Mouse (Mus musculus) kidney, adult 2 months (tissue): ENCODE measurements at regions not wholly inside any gene's neighbourhood (a gene's known extent, or its start where the extent isn't known, plus 50 kb on each side); places are given as distances from the start of the nearest gene placed in this dataset.
A peak's percentile ranks its signal among the peaks of the same experiment; 100 is the strongest.

Experiments
- CTCF ChIP-seq: fragments of 200-500 bp; conservative IDR thresholded peaks from 2 replicates; pipeline ENCODE4 v1.5.1; 2011; ENCODE audit warnings: low read depth, mild to moderate bottlenecking, control low read depth, low read length, moderate library complexity, mixed read lengths; ENCODE audit not compliant: insufficient read depth, insufficient read length
- POLR2A ChIP-seq: fragments of 200-500 bp; IDR thresholded peaks from one replicate; pipeline ENCODE4 v1.6.1; 2011; ENCODE audit warnings: low read depth, low read length, control low read depth

DNA sequence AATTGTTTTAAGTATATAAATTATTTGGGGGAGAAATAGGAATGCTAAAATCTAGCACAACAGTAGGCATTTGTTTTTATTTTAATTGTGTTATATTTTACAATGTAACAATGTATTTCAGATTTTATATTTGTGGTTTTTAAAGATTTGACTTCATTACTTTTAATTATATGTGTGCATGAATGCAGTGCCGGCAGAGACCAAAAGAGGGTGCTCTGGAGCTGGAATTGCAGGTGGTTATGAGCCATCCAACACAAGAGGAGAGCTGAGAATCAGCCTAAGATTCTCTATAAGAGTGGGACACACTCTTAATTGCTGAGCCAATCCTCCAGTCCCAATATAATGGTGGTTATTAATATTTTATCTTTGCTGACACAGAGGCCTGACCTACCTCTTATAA is 112.9 kb upstream of the Tshz3 start:
- TF ChIP-seq CTCF (0 out of 2 replicates have a peak, but pooled peaks have one; percentile 14), POLR2A (no peak)
